Mouse (Mus musculus) left cerebral cortex, postnatal 4 days (tissue): ENCODE measurements around the gene Zfp704. TPM values are rescaled to one million over a fixed set of nuclear protein-coding genes. Genes with fewer than 3 reads are reported as not detected.

Source experiments
- DNase-seq: peaks from one replicate; pipeline ENCODE4 v3.0.0-alpha.2; 2022
- intact Hi-C: fragments of 180-260 bp; cut with DNase I; formaldehyde crosslinking; loops from one replicate; pipeline ENCODE4 v1.15.1; 2025
- total RNA-seq, 2 experiments: library from RNA; stranded (reverse); gene quantifications; 2 replicates each; pipeline ENCODE4 v1.2.3; 2021

The Zfp704 gene
- total RNA-seq, 2 experiments from 2014 or later = 90.2 to 96.4 TPM

GRCm38 (mm10) chr3:9563562-9563961, 46.3 kb downstream of the Zfp704 start:
- intact Hi-C loops = no loop called here
- no peak for DNase-seq

- intact Hi-C loops = no loop called here
- no peak for DNase-seq
Measured at GRCm38 (mm10) chr3:9562649-9563328, 47.1 kb downstream of the Zfp704 start.

DNA sequence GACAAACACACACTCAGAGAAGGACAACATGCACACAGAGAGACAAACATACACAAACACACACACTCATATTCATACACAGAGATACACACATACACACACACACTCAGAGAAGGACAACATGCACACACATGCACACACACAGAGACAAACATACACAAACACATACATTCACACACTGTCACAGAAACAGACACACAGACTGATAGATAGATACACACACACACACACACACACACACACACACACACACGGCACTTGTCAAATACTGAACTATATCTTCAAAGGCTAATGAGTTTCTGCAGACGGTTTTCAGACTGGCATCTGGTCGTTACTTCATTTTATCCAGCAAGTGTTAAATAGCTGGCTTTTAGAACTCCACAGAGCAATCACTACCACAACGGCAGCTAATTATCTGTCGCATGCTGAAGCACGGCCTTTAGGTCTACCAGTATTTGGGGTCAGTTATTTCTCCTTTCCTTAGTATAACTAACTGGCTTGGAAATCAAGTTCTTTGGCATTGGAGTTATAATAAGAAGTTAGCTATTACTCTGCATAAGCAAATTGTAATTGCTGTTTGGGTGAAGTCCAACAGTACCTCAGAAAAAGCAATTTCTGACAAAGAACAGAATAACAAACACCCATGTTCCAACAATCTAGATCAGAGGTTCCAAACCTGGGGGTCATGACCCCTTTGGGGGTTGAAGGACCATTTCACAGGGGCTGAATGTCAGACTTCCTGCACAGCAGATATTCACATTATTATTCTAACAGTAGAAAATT, 51.9 kb downstream of the Zfp704 start:
- DNase-seq = no peak
- intact Hi-C loops = no loop called here

DNA sequence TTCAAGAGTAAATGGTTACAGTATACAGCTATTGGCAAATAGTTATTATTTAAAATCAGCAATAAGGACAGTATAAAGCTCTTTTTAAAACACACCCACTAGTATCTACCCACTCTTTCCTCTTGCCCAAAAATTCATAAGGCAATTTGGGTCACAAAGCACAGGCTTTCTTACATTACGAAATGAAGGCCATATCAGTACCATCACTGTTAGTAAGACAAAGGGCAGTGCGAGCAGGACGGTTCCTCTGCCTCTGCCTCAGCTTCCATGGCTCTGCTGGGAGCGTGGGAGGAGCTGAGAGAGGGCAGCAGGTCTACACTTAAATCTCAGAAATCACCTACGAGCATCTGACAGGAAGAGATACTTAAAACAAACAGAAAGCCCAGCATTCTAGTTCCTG, 53.7 kb downstream of the Zfp704 start:
- DNase-seq = no peak
- intact Hi-C loops = no loop called here

GRCm38 (mm10) chr3:9554916-9555315, 55.0 kb downstream of the Zfp704 start:
- intact Hi-C loops = no loop called here
- DNase-seq = no peak

DNA sequence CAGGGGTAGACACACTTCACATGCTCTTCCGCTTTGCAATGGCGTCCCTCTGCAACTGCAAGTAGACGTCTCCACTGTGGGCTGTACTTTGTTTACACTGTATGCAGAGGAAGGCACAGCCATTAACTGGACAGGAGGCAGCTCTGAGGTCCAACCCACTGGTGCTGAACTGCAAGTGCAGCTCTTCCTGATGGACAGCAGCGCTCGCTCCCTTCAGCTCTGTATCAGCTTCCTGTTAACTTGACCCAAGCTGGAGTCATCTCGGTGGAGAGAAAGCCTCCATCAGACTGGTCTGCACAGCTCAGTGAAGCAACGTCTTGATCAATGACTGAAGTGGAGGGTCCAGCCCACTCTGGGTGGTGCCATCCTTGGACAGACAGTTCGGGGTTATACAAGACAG, 57.6 kb downstream of the Zfp704 start:
- DNase-seq = no peak
- intact Hi-C loops = no loop called here

DNA sequence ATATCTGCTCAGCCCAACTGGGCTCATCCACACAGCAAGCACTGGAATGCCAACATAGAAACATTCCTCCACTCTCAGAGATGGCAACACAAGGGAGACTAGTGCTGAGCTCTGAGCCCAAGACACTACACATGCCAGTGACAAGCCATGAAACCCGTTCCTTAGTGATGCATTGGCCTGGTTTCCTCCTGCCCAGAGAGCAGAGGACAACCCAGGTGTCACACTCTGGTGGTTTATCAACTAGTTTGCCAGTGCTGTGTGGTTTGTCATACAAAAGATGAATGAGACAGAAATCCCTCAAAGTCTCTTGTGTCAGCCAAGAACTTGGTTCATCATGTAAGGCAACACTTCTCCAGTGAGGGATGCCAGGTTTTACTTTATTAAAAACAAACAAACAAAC, 59.0 kb downstream of the Zfp704 start:
- intact Hi-C loops = no loop called here
- DNase-seq = no peak

- DNase-seq = no peak
- intact Hi-C loops = no loop called here
Measured at GRCm38 (mm10) chr3:9549815-9550214, 60.1 kb downstream of the Zfp704 start.

DNA sequence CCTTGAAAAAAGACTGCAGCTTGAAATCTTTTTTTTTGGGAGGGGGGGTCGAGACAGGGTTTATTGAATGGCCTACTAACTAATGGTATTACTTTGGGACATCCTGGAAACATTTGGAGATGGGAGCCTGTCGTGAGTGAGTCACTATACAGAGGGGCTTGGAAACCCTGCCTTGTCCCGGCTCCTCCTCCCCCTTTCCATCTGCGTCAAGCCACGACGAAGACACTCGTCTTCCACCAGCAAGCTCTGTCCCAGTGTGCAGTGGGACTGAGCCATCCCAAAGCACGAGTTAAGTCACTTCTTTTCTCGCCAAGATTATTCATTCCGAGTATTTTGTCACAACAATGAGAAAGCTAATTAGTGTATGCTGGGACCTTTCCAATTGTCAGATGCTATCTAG, 61.7 kb downstream of the Zfp704 start:
- no peak for DNase-seq
- intact Hi-C loops = no loop called here

DNA sequence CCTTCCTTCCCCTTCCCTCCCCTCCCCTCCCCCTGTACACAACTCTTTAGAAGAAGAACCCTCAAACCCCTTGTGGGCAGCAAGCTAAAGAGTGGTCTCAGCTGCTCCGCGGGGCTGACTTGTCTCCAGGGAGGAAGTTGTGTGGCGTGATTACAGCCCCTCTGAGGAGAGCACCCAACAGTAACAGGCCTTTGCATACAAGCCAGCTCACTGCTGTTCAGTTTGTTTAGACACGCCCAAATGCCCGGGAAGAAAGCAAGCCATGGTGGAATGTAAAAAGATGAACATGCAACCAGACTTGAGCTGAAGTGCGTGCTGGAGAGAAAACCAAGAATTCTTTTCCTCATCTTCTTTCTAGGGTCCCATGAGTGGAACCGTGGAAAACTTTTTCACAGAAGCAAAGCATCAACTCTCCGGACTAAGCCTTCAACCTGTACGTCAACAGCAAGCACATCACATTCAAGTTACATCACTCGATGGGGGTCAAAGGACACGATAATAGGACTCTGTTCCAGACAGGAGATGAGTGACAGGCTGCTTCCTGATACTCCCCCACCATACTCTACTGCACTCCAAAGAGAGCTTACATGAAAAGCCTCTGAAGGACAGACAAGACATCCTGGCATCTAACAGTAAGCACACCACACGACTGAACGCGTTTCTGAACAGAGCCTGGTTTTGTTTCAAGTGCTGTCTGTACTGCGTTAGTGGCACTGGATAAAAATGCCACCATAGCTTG, 62.8 kb downstream of the Zfp704 start:
- intact Hi-C loops = no loop called here
- no peak for DNase-seq

- DNase-seq = no peak
- intact Hi-C loops = no loop called here
Measured at GRCm38 (mm10) chr3:9544421-9544820, 65.5 kb downstream of the Zfp704 start.

DNA sequence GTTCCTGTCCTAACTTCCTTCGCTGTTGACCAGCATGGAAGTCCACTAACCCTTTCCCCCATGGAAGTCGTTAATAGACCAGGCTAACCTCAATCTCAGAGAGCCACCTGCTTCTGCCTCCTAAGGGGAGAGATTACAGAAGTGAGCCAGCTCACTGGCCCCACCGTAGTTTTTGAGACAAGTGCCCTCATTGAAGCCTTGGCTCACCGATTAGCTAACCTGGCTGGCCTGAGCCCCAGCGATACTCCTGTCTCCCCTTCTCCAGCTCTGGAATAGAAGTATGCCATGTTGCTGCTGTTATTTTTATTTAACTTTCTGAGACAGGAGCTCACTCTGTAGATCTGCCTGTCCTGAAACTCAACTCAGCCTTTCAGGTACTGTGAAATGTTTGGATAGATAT, 66.0 kb downstream of the Zfp704 start:
- intact Hi-C loops = no loop called here
- DNase-seq = no peak

GRCm38 (mm10) chr3:9543463-9543862, 66.4 kb downstream of the Zfp704 start:
- no peak for DNase-seq

GRCm38 (mm10) chr3:9541561-9541960, 68.3 kb downstream of the Zfp704 start:
- intact Hi-C loops = no loop called here
- no peak for DNase-seq

More at GRCm38 (mm10) chr3:9543463-9543862, 66.4 kb downstream of the Zfp704 start:
- intact Hi-C loops = no loop called here

GRCm38 (mm10) chr3:9538510-9538909, 71.4 kb downstream of the Zfp704 start:
- no peak for DNase-seq

GRCm38 (mm10) chr3:9537889-9538288, 72.0 kb downstream of the Zfp704 start:
- DNase-seq = no peak
- intact Hi-C loops = no loop called here

More at GRCm38 (mm10) chr3:9538510-9538909, 71.4 kb downstream of the Zfp704 start:
- intact Hi-C loops = no loop called here

DNA sequence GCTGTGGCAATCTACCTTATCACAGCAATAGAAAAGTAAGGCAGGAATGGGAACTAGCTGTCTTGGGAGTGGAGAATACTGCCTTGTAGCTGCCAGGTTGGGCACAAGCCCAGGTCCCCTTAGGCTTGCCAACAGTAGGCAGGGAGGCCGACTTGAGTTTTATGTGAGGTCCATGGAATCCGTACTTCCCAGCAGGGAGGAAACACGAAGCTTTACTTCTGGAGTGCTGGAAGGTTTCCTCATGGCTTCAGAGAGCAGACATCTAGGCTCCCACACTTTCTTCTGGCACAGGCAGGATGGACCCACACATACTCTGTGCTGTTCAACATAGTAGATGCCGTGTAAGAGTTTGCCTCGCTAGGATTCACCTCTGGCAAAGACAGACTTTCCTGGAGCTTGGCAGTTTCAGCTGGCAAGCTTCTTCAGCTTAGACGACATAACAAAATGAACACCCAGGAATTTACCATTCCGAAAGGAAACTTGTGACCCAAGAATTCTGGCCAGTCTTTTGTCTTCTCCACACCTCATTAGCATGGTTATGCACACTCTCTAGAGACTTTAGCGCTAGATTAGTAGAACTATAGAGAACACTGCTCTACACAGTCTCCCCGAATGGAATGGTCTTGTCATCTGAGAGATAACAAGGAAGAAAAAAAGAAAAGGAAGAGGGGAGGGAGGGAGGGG, 79.6 kb downstream of the Zfp704 start:
- peak; percentile 73 for DNase-seq
- intact Hi-C loops = no loop called here

DNA sequence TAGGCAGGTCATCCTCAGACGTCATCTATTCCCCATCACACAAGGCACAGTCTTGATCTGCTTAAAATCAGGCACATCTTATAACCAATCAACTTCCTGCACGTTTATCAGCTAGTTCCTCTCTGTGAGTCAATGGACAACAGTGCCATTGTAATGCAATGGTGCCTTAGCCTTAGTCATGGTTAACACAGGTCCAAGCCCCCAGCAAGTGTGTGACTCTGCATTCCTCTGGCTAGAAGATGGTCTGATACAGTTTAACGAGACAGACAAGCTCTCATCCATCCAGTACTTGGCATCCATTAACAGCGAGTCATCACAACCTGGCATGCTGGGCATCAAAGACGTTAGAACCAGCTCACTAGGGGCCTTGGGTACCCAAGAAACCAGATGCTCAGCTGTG, 85.5 kb downstream of the Zfp704 start:
- intact Hi-C loops = no loop called here
- no peak for DNase-seq

DNA sequence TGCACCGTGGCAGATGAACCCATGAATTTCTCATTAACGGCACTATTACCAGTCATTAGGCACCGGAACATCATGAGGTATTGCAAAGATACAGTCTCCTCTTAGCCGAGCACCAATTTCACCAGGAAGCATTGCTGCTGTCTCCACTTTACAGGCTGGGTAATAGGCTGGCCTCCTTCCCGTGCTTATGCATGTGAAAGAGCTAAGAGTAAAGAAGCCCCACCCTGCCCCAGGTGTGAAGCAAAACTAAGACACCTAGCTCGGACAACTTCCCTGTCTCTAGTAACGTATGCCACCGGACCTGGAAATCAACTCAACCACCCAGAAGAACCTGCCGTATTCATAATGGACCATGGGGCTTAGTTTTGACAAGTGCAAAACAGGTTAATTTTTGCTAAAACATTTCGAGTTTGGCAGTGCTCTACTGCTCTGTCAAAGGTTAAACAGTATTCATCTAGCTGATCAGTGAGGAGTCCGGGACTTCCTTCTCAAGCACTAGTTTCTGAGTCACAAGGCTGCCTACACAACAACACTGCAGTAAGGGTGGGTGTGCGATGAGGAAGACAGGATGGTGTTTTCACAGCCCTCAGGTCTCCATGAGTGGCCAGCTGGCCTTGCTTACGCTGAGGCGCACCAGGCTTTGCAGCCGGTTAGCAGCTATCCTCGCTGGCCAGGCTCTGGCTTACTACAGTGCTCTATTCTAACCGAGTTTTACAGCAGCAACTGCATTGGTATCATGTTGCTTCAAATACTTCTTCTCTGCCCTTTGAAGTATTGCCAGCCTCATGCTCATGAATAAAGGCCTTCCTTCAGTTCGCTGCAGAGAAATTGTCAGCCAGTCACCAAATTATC, 86.6 kb downstream of the Zfp704 start:
- intact Hi-C loops = no loop called here
- DNase-seq = peak; percentile 31

DNA sequence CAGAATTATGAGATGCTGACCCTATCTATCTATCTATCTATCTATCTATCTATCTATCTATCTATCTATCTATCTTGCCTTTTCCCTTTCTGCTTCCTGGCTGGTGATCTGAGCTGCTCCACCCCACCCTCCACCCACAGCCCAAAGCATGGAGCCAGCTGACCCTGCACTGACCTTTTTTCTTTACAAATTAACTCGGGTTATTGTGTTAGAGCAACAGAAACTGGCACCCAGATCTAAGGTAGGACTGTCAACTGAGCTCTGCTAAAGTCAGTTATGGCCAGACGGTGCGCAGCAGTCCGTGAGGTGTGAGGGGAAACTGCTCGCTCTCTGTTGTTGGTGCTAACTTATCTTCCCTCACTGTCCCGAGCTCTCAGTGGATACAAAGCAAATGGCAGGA, 87.9 kb downstream of the Zfp704 start:
- intact Hi-C loops = no loop called here
- DNase-seq = no peak
